Comparison of ENCODE assay signal across 8 mouse cellular contexts in the genomic region with DNA sequence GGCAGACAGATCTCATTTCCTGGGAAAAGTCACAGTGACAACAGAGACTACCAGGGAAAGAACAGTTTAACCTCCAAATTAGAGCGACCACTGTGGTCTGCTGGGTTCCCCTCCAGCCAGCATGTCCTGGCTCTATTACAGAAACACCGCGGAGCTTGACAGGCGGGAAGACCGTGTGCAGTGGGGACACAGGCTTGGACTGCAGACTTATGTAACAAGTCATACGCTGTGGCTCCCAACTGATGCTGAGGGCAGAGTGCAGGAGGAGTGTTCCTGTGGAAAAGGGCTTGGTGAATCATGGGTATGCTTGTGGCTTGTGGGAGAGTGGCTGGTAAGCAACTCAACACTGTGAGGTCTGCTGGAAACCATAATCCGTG.
DNase-seq lines count a peak whose midpoint lies in the region; ATAC-seq lines count a peak whose summit lies in the region.

No protein-coding gene starts in this region.

- H3K4me1 ChIP-seq in intestine, embryonic 15.5 days (replicated peaks) = peaks cover 4% of the 10 kb centered on the region; the same call in 1 of the 2 replicates
- peaks cover 21% of the 10 kb centered on the region for H3K4me1 ChIP-seq in midbrain, embryonic 14.5 days (ENCODE audit: control insufficient read depth, insufficient read depth, low read length)
- no peaks in the 10 kb centered on the region for H3K4me1 ChIP-seq in liver, embryonic 12.5 days

- peak; percentile 19 for DNase-seq in left cerebral cortex, postnatal 4 days
- no peak for DNase-seq in left cerebral cortex, adult 11 months (ENCODE audit: low spot score)
- peak; percentile 23 for DNase-seq in midbrain, embryonic 14.5 days
- no peak for DNase-seq in urinary bladder, adult 18-20 months (ENCODE audit: low spot score in 2 of 2)
- DNase-seq in urinary bladder, postnatal 36 days (ENCODE audit: low spot score in 2 of 2) = no peak

- H3K9me3 ChIP-seq in intestine, embryonic 15.5 days = no peaks in the 10 kb centered on the region
- H3K9me3 ChIP-seq in midbrain, embryonic 14.5 days (ENCODE audit: control insufficient read depth, low read length) = no peaks in the 10 kb centered on the region
- H3K9me3 ChIP-seq in liver, embryonic 12.5 days (replicated peaks) = no peaks in the 10 kb centered on the region

- intact Hi-C loops in left cerebral cortex, postnatal 4 days (cut with DNase I) = no loop called here

- no peak overlapping the region for H3K4me2 ChIP-seq in intestine, embryonic 15.5 days (replicated peaks)
- no peak overlapping the region for H3K4me2 ChIP-seq in midbrain, embryonic 14.5 days (ENCODE audit: low read length)
- no peak overlapping the region for H3K4me2 ChIP-seq in liver, embryonic 12.5 days

- 54% methylated on average over 7 of the region's 7 CpGs for WGBS in intestine, embryonic 15.5 days
- 60% methylated on average over 7 of the region's 7 CpGs for WGBS in midbrain, embryonic 14.5 days
- 65% methylated on average over 7 of the region's 7 CpGs for WGBS in liver, embryonic 12.5 days (ENCODE audit: insufficient replicate concordance)

- no peak overlapping the region for H3K4me3 ChIP-seq in intestine, embryonic 15.5 days (replicated peaks)
- no peak overlapping the region for H3K4me3 ChIP-seq in midbrain, embryonic 14.5 days (replicated peaks; ENCODE audit: low read depth, low read length)
- H3K4me3 ChIP-seq in liver, embryonic 12.5 days = no peak overlapping the region

- H3K27ac ChIP-seq in intestine, embryonic 15.5 days = peak overlapping the region; percentile 73
- no peak overlapping the region for H3K27ac ChIP-seq in midbrain, embryonic 14.5 days (replicated peaks; ENCODE audit: low read depth, low read length)
- no peak overlapping the region for H3K27ac ChIP-seq in liver, embryonic 12.5 days

- H3K36me3 ChIP-seq in intestine, embryonic 15.5 days = no peaks in the 10 kb centered on the region
- H3K36me3 ChIP-seq in midbrain, embryonic 14.5 days (ENCODE audit: control insufficient read depth, insufficient read depth, low read length) = no peaks in the 10 kb centered on the region
- H3K36me3 ChIP-seq in liver, embryonic 12.5 days = no peaks in the 10 kb centered on the region

- ATAC-seq in common myeloid progenitor, adult 5-6 weeks (replicated peaks; ENCODE audit: low read depth, poor library complexity, severe bottlenecking) = 0 out of 2 replicates have a peak, but pooled peaks have one; percentile 15
- ATAC-seq in intestine, embryonic 15.5 days = peak; percentile 58
- ATAC-seq in midbrain, embryonic 14.5 days (ENCODE audit: low FRiP score, low TSS enrichment) = no peak
- ATAC-seq in liver, embryonic 12.5 days = no peak

- H3K27me3 ChIP-seq in intestine, embryonic 15.5 days (replicated peaks) = no peaks in the 10 kb centered on the region
- H3K27me3 ChIP-seq in midbrain, embryonic 14.5 days (ENCODE audit: control insufficient read depth, insufficient read depth, low read length) = no peaks in the 10 kb centered on the region
- H3K27me3 ChIP-seq in liver, embryonic 12.5 days (replicated peaks) = no peaks in the 10 kb centered on the region

- no peak overlapping the region for H3K9ac ChIP-seq in intestine, embryonic 15.5 days
- H3K9ac ChIP-seq in midbrain, embryonic 14.5 days (replicated peaks; ENCODE audit: low read length) = no peak overlapping the region
- no peak overlapping the region for H3K9ac ChIP-seq in liver, embryonic 12.5 days

Comparison
In these comparisons a context has a peak if more than half of its experiments do, and no peak if none do; other contexts are left out.
1. DNase-seq: peak in left cerebral cortex, postnatal 4 days (single experiment) and midbrain, embryonic 14.5 days (single experiment); none in left cerebral cortex, adult 11 months (single experiment), urinary bladder, adult 18-20 months (0 of 2) and urinary bladder, postnatal 36 days (0 of 2).
2. ATAC-seq: peak in common myeloid progenitor, adult 5-6 weeks (single experiment) and intestine, embryonic 15.5 days (single experiment); none in midbrain, embryonic 14.5 days (single experiment) and liver, embryonic 12.5 days (single experiment).